Mouse (Mus musculus): Measurements from ENCODE around the gene Tmem107. TPM values are rescaled to one million over a fixed set of nuclear protein-coding genes. Genes with fewer than 3 reads are reported as not detected.

The Tmem107 gene
- polyA plus RNA-seq (2016; fragmentation: Nextera tagmentation; extraction: Ambion mirVana) = 30.6 and 31.5 TPM in 2 replicates

- WGBS = 0% methylated on average over 47 of the region's 47 CpGs
- peaks cover 36% of the 10 kb centered on the region for H3K4me1 ChIP-seq (replicated peaks)
- peak within 1 kb of the TSS; percentile 91 for H3K27ac ChIP-seq (ENCODE audit: poor library complexity, severe bottlenecking)
Measured at GRCm38 (mm10) chr11:69070590-69071222, at the start of gene Tmem107. Gene Tmem107 (plus strand): TSS chr11:69070806.

GRCm38 (mm10) chr11:69026562-69026961, 44.0 kb upstream of the Tmem107 start:
- no peaks in the 10 kb centered on the region for H3K4me1 ChIP-seq (replicated peaks)
- no peaks in the 10 kb centered on the region for H3K27me3 ChIP-seq (replicated peaks)
- no peak overlapping the region for H3K4me3 ChIP-seq
- H3K27ac ChIP-seq (ENCODE audit: poor library complexity, severe bottlenecking) = no peak overlapping the region
- H3K4me2 ChIP-seq = no peak overlapping the region
- H3K9me3 ChIP-seq (replicated peaks) = no peaks in the 10 kb centered on the region
- H3K9ac ChIP-seq = no peak overlapping the region
- no peak for ATAC-seq (ENCODE audit: insufficient number of reproducible peaks, low FRiP score)
- 88% methylated on average over 3 of the region's 3 CpGs for WGBS
- peaks cover 98% of the 10 kb centered on the region for H3K36me3 ChIP-seq

More at GRCm38 (mm10) chr11:69070590-69071222, at the start of gene Tmem107:
- H3K9me3 ChIP-seq (replicated peaks) = no peaks in the 10 kb centered on the region
- peak within 1 kb of the TSS; percentile 78 for H3K9ac ChIP-seq
- H3K27me3 ChIP-seq (replicated peaks) = no peaks in the 10 kb centered on the region
- peak within 1 kb of the TSS; percentile 76 for H3K4me2 ChIP-seq
- peak within 1 kb of the TSS; percentile 65 for H3K4me3 ChIP-seq
- H3K36me3 ChIP-seq = no peaks in the 10 kb centered on the region
- peak; percentile 89 for ATAC-seq (ENCODE audit: insufficient number of reproducible peaks, low FRiP score)

DNA sequence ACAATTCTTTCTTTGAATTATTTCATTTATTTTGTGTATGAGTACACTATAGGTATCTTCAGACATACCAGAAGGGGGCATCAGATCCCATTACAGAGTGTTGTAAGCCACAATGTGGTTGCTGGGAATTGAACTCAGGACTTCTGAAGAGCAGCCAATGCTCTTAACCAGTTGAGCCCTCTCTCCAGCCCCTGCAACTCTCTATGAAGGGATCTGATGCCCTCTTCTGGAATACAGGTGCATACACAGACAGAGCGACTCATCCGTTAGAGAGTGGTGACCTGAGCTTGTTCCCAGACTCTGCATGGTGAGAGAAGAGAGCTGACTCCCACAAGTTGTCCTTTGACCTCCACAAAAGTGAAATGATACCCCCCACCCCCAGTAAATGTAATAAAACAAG, 41.8 kb upstream of the Tmem107 start:
- H3K4me1 ChIP-seq (replicated peaks) = no peaks in the 10 kb centered on the region
- no peak for ATAC-seq (ENCODE audit: insufficient number of reproducible peaks, low FRiP score)
- H3K4me3 ChIP-seq = no peak overlapping the region
- H3K36me3 ChIP-seq = peaks cover 96% of the 10 kb centered on the region
- 77% methylated on average over 2 of the region's 2 CpGs for WGBS
- no peak overlapping the region for H3K9ac ChIP-seq
- no peaks in the 10 kb centered on the region for H3K9me3 ChIP-seq (replicated peaks)
- H3K27me3 ChIP-seq (replicated peaks) = no peaks in the 10 kb centered on the region
- no peak overlapping the region for H3K4me2 ChIP-seq
- no peak overlapping the region for H3K27ac ChIP-seq (ENCODE audit: poor library complexity, severe bottlenecking)

DNA sequence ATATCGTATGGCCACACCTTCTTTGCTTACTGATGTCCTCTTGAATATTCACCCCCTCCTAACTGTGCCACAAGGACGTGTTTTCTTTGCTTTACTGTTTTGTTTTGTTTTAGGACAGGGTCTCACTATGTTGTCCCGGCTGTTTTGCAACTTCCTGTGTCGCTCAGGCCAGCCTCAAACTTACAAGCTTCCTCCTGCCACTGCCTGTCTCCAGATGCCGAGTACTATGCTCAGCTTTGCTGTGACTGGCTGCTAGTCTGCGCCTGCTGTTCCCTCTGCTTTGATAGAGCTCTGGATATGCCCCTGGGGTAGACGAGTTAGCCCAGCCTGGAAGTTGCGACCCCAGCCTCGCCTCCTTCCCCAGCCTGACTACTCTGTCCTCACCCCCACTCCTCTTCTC, 37.1 kb upstream of the Tmem107 start:
- Histone ChIP-seq H3K4me2 (no peak overlapping the region), H3K27ac (ENCODE audit: poor library complexity, severe bottlenecking) (no peak overlapping the region), H3K36me3 (peaks cover 77% of the 10 kb centered on the region), H3K9ac (no peak overlapping the region), H3K4me1 (replicated peaks) (peaks cover 17% of the 10 kb centered on the region), H3K4me3 (no peak overlapping the region), H3K27me3 (replicated peaks) (no peaks in the 10 kb centered on the region), H3K9me3 (replicated peaks) (no peaks in the 10 kb centered on the region)
- no peak for ATAC-seq (ENCODE audit: insufficient number of reproducible peaks, low FRiP score)
- 75% methylated on average over 9 of the region's 9 CpGs for WGBS

DNA sequence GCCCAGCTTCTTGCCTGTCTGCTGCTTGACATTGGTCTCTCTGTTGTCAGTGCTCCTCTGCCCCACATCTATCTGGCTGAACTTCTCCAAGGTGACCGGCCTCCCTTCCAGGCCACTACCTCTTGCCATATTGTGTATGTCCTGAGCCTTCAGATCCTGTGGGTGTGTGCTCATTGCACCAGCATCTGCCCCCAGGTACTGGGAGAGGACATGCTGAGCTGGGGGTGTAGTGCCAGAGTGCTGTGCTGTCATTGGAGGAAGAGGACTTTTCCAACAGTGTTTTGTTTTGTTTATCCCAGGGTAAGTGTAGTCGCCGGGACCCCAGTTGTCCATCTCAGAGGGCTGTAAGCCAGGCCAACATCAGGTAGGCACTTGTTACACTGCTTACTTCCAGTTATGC, 36.0 kb upstream of the Tmem107 start:
- H3K9me3 ChIP-seq (replicated peaks) = no peaks in the 10 kb centered on the region
- H3K27me3 ChIP-seq (replicated peaks) = no peaks in the 10 kb centered on the region
- no peak for ATAC-seq (ENCODE audit: insufficient number of reproducible peaks, low FRiP score)
- H3K4me2 ChIP-seq = no peak overlapping the region
- WGBS = 91% methylated on average over 3 of the region's 3 CpGs
- H3K4me3 ChIP-seq = no peak overlapping the region
- no peak overlapping the region for H3K9ac ChIP-seq
- H3K4me1 ChIP-seq (replicated peaks) = peaks cover 27% of the 10 kb centered on the region
- no peak overlapping the region for H3K27ac ChIP-seq (ENCODE audit: poor library complexity, severe bottlenecking)
- H3K36me3 ChIP-seq = peaks cover 67% of the 10 kb centered on the region

DNA sequence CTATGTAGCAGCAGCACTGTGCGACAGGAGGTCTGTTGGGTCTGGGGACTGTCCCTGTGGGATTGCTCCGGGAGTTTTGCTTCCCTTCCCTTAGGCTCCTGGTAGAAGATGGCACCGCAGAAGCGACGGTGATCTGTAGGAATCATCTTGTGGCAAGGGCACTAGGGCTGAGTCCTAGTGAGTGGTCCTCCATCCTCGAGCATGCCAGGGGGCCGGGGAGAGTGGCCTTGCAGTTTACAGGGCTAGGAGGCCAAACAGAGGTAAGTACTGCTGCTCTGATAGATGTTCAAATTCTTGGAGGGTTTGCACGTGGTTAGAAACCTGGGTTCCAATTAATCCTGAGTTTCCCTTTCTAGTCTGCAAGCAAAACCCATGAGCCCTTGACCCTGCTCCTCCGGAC, 35.2 kb upstream of the Tmem107 start:
- H3K4me3 ChIP-seq = peak overlapping the region; percentile 10; the same call in 1 of the 2 replicates
- H3K9me3 ChIP-seq (replicated peaks) = no peaks in the 10 kb centered on the region
- no peaks in the 10 kb centered on the region for H3K27me3 ChIP-seq (replicated peaks)
- WGBS = 84% methylated on average over 9 of the region's 9 CpGs
- no peak overlapping the region for H3K9ac ChIP-seq
- H3K4me1 ChIP-seq (replicated peaks) = peaks cover 27% of the 10 kb centered on the region
- H3K27ac ChIP-seq (ENCODE audit: poor library complexity, severe bottlenecking) = no peak overlapping the region
- peaks cover 58% of the 10 kb centered on the region for H3K36me3 ChIP-seq
- ATAC-seq (ENCODE audit: insufficient number of reproducible peaks, low FRiP score) = no peak
- H3K4me2 ChIP-seq = peak overlapping the region; percentile 68; the same call in 1 of the 2 replicates

- Histone ChIP-seq H3K9ac (no peak overlapping the region), H3K27ac (ENCODE audit: poor library complexity, severe bottlenecking) (peak overlapping the region; percentile 30; the same call in 1 of the 2 replicates), H3K9me3 (replicated peaks) (no peaks in the 10 kb centered on the region), H3K4me2 (peak overlapping the region; percentile 68), H3K27me3 (replicated peaks) (no peaks in the 10 kb centered on the region), H3K4me1 (replicated peaks) (peaks cover 27% of the 10 kb centered on the region), H3K36me3 (peaks cover 54% of the 10 kb centered on the region), H3K4me3 (peak overlapping the region; percentile 10; the same call in 1 of the 2 replicates)
- ATAC-seq (ENCODE audit: insufficient number of reproducible peaks, low FRiP score) = 0 out of 2 replicates have a peak, but pooled peaks have one; percentile 15
- 6% methylated on average over 8 of the region's 8 CpGs for WGBS
Measured at GRCm38 (mm10) chr11:69035849-69036248, 34.8 kb upstream of the Tmem107 start.

GRCm38 (mm10) chr11:69036486-69037230, 33.9 kb upstream of the Tmem107 start:
- peak overlapping the region; percentile 58 for H3K27ac ChIP-seq (ENCODE audit: poor library complexity, severe bottlenecking)

DNA sequence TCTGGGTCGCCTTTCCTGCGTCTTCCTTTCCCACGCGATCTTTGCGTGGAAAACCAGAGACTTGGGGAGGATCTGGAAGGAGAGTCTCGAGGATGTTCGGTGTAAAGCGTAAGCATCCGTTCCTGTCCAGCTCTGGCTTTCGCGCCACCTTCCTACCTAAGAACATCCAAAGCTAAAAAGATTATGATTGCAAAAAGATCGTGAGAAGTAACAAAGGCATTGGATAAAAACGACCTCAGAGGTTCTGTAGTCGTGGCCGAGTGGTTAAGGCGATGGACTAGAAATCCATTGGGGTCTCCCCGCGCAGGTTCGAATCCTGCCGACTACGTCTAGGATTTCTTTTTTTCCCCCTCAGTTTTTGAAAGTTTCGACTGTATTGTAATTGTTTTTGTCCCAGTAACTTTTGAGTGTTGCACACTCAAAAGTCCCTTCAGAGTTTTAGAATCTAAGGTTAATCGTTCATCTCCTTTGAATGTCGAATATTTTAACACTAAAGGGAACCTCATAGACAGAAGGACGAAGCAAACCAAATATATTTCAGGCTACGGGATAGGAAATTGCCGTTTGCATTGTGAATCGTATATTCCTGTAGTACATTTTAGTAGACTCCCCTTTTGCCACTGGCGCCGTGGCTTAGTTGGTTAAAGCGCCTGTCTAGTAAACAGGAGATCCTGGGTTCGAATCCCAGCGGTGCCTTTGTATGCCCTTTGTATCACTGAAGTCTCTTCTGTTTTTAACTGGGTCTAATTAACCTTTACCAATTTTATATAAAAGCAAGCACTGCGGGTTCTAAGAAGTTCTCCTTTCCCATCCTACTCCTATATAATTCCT, 33.2 kb upstream of the Tmem107 start:
- peaks cover 27% of the 10 kb centered on the region for H3K4me1 ChIP-seq (replicated peaks)
- peak overlapping the region; percentile 61 for H3K4me3 ChIP-seq
- ATAC-seq (ENCODE audit: insufficient number of reproducible peaks, low FRiP score) = peak; percentile 46
- H3K27me3 ChIP-seq (replicated peaks) = no peaks in the 10 kb centered on the region
- H3K9me3 ChIP-seq (replicated peaks) = no peaks in the 10 kb centered on the region
- peak overlapping the region; percentile 58; the same call in 1 of the 2 replicates for H3K27ac ChIP-seq (ENCODE audit: poor library complexity, severe bottlenecking)
- peak overlapping the region; percentile 68 for H3K4me2 ChIP-seq
- peak overlapping the region; percentile 70 for H3K9ac ChIP-seq
- WGBS = 1% methylated on average over 34 of the region's 34 CpGs
- H3K36me3 ChIP-seq = peaks cover 40% of the 10 kb centered on the region

More at GRCm38 (mm10) chr11:69036486-69037230, 33.9 kb upstream of the Tmem107 start:
- H3K9me3 ChIP-seq (replicated peaks) = no peaks in the 10 kb centered on the region
- 0 out of 2 replicates have a peak, but pooled peaks have one; percentile 27 for ATAC-seq (ENCODE audit: insufficient number of reproducible peaks, low FRiP score)
- H3K36me3 ChIP-seq = peaks cover 46% of the 10 kb centered on the region
- peaks cover 27% of the 10 kb centered on the region for H3K4me1 ChIP-seq (replicated peaks)
- H3K27me3 ChIP-seq (replicated peaks) = no peaks in the 10 kb centered on the region
- H3K4me3 ChIP-seq = peak overlapping the region; percentile 61
- H3K9ac ChIP-seq = peak overlapping the region; percentile 70
- WGBS = 10% methylated on average over 20 of the region's 20 CpGs
- H3K4me2 ChIP-seq = peak overlapping the region; percentile 68

- Histone ChIP-seq H3K9me3 (replicated peaks) (no peaks in the 10 kb centered on the region), H3K27me3 (replicated peaks) (no peaks in the 10 kb centered on the region), H3K27ac (ENCODE audit: poor library complexity, severe bottlenecking) (no peak overlapping the region), H3K4me1 (replicated peaks) (peaks cover 27% of the 10 kb centered on the region), H3K36me3 (peaks cover 32% of the 10 kb centered on the region), H3K4me3 (no peak overlapping the region), H3K4me2 (no peak overlapping the region), H3K9ac (no peak overlapping the region)
- no peak for ATAC-seq (ENCODE audit: insufficient number of reproducible peaks, low FRiP score)
- 76% methylated on average over 5 of the region's 5 CpGs for WGBS
Measured at GRCm38 (mm10) chr11:69038173-69038572, 32.4 kb upstream of the Tmem107 start.
